9 mouse cellular contexts compared by ENCODE assay signal in genomic region chr11:35798495-35798820, GRCm38 (mm10). TPM values are rescaled to one million over a fixed set of nuclear protein-coding genes. Genes with fewer than 3 reads are reported as not detected.
A peak's percentile ranks its signal among the peaks of the same experiment; 100 is the strongest.
DNase-seq lines count a peak whose midpoint lies in the region; ATAC-seq and TF ChIP-seq lines count a peak whose summit lies in the region.
"Had no signal": no experiment of that assay in that cellular context is flagged by ENCODE, and none has a peak within 500 bp of the region (broad histone marks: within the 10 kb centered on the region; RNA-seq: fewer than 3 reads in every experiment).

No protein-coding gene starts in this region.

- no peak overlapping the region for H3K9ac ChIP-seq in heart, embryonic 15.5 days

- WGBS in heart, embryonic 15.5 days: 6% methylated on average over 23 of the region's 23 CpGs
- under 1% methylated on average over 23 of the region's 23 CpGs for WGBS in olfactory bulb, adult 2 months

- no peak for TF ChIP-seq CTCF in left cerebral cortex, adult 2 months (IDR thresholded peaks at IDR 0.05)
- no peak for TF ChIP-seq CTCF in olfactory bulb, adult 2 months (IDR thresholded peaks at IDR 0.05; ENCODE audit: insufficient read depth, low read depth, low read length)

- intact Hi-C loops in heart, postnatal 36 days (cut with DNase I): no loop called here
- intact Hi-C loops in left cerebral cortex, adult 2 months (cut with DNase I): no loop called here

- H3K9me3 ChIP-seq in heart, embryonic 15.5 days (replicated peaks): no peaks in the 10 kb centered on the region

- H3K27me3 ChIP-seq in heart, embryonic 15.5 days: peaks cover 56% of the 10 kb centered on the region
- H3K27me3 ChIP-seq: CH12.LX had no signal

- TF ChIP-seq POLR2A in olfactory bulb, adult 2 months (IDR thresholded peaks at IDR 0.05; ENCODE audit: insufficient read depth, low read depth, low read length): peak; percentile 88

- no peak for DNase-seq in heart, postnatal 36 days
- DNase-seq in cerebellum, adult 9-10 months: peak; percentile 71
- peak; percentile 75 to 80 for DNase-seq in frontal cortex, postnatal 10 days (ENCODE audit: low spot score in 2 of 2)
- DNase-seq in left cerebral cortex, adult 2 months (ENCODE audit: extremely low spot score in 1 of 2, low spot score in 2 of 2): peak; percentile 79 to 81

- no peak overlapping the region for H3K27ac ChIP-seq in heart, embryonic 15.5 days
- peak overlapping the region; percentile 94 for H3K27ac ChIP-seq in left cerebral cortex, adult 2 months
- peak overlapping the region; percentile 87 for H3K27ac ChIP-seq in olfactory bulb, adult 2 months (ENCODE audit: insufficient read depth, low read depth, low read length)

- H3K4me2 ChIP-seq in heart, embryonic 15.5 days: peak overlapping the region; percentile 58

- no peaks in the 10 kb centered on the region for H3K36me3 ChIP-seq in heart, embryonic 15.5 days

- no peak for ATAC-seq in heart, embryonic 15.5 days (replicated peaks; ENCODE audit: insufficient number of reproducible peaks, insufficient read depth, low FRiP score, low read depth)
- ATAC-seq in erythroid progenitor cell, adult 5-6 weeks (replicated peaks; ENCODE audit: low FRiP score, poor library complexity, severe bottlenecking): no peak
- ATAC-seq in inflammation-experienced regulatory T-cells, adult 6 months: no peak

- H3K4me1 ChIP-seq in heart, embryonic 15.5 days (replicated peaks): peaks cover 11% of the 10 kb centered on the region
- peaks cover 17% of the 10 kb centered on the region for H3K4me1 ChIP-seq in olfactory bulb, adult 2 months (ENCODE audit: control insufficient read depth, insufficient read depth, low read length)

- H3K4me3 ChIP-seq in heart, embryonic 15.5 days: peak overlapping the region; percentile 32
- peak overlapping the region; percentile 60 for H3K4me3 ChIP-seq in left cerebral cortex, adult 2 months
- peak overlapping the region; percentile 88 for H3K4me3 ChIP-seq in olfactory bulb, adult 2 months (ENCODE audit: insufficient read depth, low read depth, low read length)

RNA-seq across cellular contexts. Expression of gene Fbll1, which starts 0.2 kb away (rescaled TPM):
- 0.18 TPM in 1 of 2 replicates, not detected in the other for polyA plus RNA-seq in heart, embryonic 15.5 days (2015; fragmentation: Nextera tagmentation; extraction: Ambion mirVana)
- total RNA-seq in heart, postnatal 36 days (2021): not detected
- total RNA-seq in left cerebral cortex, adult 2 months (2021): 10 to 100 TPM; 41.4 to 42.3 TPM
- not detected in 2 replicates for polyA plus RNA-seq in olfactory bulb, adult 2 months (2012; ENCODE audit: insufficient read depth, insufficient read length, low replicate concordance, missing spikeins)
- total RNA-seq in erythroid progenitor cell, adult 5-6 weeks (2015; ENCODE audit: low replicate concordance): not detected in 2 replicates
- total RNA-seq in erythroid progenitor cell, adult 5-6 weeks (2017; ENCODE audit: low replicate concordance): not detected in 2 replicates
- polyA plus RNA-seq in inflammation-experienced regulatory T-cells, adult 6 months (2017; shearing (Covaris generic)): not detected
- total RNA-seq: CH12.LX had no signal

RNA-seq across cellular contexts. Expression of gene Pank3, which starts 29.2 kb away (rescaled TPM):
- 8.3 and 9.3 TPM in 2 replicates for polyA plus RNA-seq in heart, embryonic 15.5 days (2015; fragmentation: Nextera tagmentation; extraction: Ambion mirVana)
- 10 to 100 TPM; 21.9 to 24.3 TPM for total RNA-seq in heart, postnatal 36 days (2021)
- total RNA-seq in left cerebral cortex, adult 2 months (2021): 10 to 100 TPM; 33.6 to 36.1 TPM
- polyA plus RNA-seq in olfactory bulb, adult 2 months (2012; ENCODE audit: insufficient read depth, insufficient read length, low replicate concordance, missing spikeins): not detected in 2 replicates
- 10.1 and 11.5 TPM in 2 replicates for total RNA-seq in erythroid progenitor cell, adult 5-6 weeks (2015; ENCODE audit: low replicate concordance)
- total RNA-seq in erythroid progenitor cell, adult 5-6 weeks (2017; ENCODE audit: low replicate concordance): 7.7 and 10.2 TPM in 2 replicates
- polyA plus RNA-seq in inflammation-experienced regulatory T-cells, adult 6 months (2017; shearing (Covaris generic)): 1 to 10 TPM; 7.0 to 7.9 (median 7.5) TPM

RNA-seq across cellular contexts. Expression of gene Rars, which starts 35.8 kb away (rescaled TPM):
- 53.4 and 60.2 TPM in 2 replicates for polyA plus RNA-seq in heart, embryonic 15.5 days (2015; fragmentation: Nextera tagmentation; extraction: Ambion mirVana)
- total RNA-seq in heart, postnatal 36 days (2021): 10 to 100 TPM; 34.8 to 34.9 TPM
- 10 to 100 TPM; 46.8 to 48.4 TPM for total RNA-seq in left cerebral cortex, adult 2 months (2021)
- not detected in 2 replicates for polyA plus RNA-seq in olfactory bulb, adult 2 months (2012; ENCODE audit: insufficient read depth, insufficient read length, low replicate concordance, missing spikeins)
- total RNA-seq in erythroid progenitor cell, adult 5-6 weeks (2015; ENCODE audit: low replicate concordance): 30.6 and 35.6 TPM in 2 replicates
- 21.6 and 36.3 TPM in 2 replicates for total RNA-seq in erythroid progenitor cell, adult 5-6 weeks (2017; ENCODE audit: low replicate concordance)
- polyA plus RNA-seq in inflammation-experienced regulatory T-cells, adult 6 months (2017; shearing (Covaris generic)): 10 to 100 TPM; 66.5 to 81.2 (median 71.4) TPM

Comparison
In these comparisons a context has a peak if more than half of its experiments do, and no peak if none do; other contexts are left out.
1. H3K4me3 ChIP-seq: peak in every context shown above with its lines; median percentile 88 in olfactory bulb, adult 2 months; 60 in left cerebral cortex, adult 2 months; 32 in heart, embryonic 15.5 days.
2. DNase-seq: peak in cerebellum, adult 9-10 months (single experiment), frontal cortex, postnatal 10 days (2 of 2) and left cerebral cortex, adult 2 months (2 of 2); none in heart, postnatal 36 days (0 of 2).
3. RNA of gene Fbll1, which starts 0.2 kb away (total RNA-seq): 41.4 to 42.3 TPM in left cerebral cortex, adult 2 months; not detected in heart, postnatal 36 days and not detected in erythroid progenitor cell, adult 5-6 weeks; every median in the first group is over 10 times any median in the second.